Mouse (Mus musculus) embryo, embryonic 10.5 days (tissue): ENCODE data around the gene Nrip1.

Source experiments
- DNase-seq: peaks from one replicate; pipeline ENCODE4 v3.0.0-alpha.2; 2015; ENCODE audit warnings: low spot score

Gene Nrip1

DNA sequence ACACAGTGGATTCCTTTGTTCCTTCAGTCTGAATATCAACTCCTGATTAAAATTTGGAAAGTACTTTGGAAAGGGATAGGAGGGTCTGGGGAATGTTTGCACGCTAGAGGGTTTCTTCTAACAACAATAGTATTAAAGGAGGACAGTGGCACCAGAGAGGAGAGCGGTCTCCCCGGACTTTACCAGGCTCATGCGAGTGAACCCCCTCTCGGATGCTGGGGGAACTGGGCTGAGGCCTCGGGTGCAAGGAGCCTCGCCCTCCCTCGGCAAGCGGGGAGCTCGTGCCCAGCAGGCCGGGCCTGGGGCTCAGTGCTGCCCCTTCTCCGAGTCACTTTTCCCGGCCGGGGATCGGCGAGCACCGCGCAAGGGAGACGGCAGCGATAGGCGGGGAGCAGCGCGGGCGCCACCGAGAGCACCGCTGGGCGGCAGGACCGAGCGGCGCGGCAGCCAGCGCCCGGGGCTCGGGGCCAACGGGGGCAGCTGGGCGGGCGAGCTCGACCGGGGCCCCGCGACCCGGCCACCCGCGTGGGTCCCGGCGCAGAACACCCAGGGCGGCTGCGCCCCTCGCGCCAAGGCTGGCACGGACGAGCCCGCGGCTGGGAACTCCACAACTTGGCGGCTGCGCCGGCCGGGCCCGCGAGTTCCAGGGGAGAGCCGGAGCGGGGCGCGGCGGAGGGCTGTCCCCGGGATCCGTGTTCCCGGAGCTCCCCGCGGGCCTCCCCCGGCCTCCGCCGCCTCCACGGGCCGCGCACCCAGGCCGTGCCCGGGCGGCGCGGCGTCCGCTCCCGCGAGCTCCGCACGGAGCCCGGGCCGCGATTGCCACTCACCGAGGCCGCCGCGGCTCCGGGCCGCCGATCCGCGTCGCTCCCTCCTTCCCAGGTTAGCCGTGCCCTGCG is 1.3 kb downstream of the Nrip1 start:
- DNase-seq: peak; percentile 73

DNA sequence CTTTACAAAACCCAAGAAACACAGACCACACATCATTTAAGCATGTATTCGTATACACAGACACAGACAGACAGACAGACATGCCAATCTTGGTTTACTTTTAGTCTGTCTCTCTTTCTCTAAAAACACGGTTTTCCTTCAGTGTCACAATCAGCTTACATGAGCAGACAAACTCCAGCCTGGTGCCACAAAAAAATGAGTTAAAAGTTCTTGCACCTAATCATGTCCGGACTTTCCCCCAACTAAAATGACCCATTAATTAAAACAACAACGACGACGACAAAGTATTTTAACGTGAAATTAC is 2.1 kb downstream of the Nrip1 start:
- no peak for DNase-seq

DNA sequence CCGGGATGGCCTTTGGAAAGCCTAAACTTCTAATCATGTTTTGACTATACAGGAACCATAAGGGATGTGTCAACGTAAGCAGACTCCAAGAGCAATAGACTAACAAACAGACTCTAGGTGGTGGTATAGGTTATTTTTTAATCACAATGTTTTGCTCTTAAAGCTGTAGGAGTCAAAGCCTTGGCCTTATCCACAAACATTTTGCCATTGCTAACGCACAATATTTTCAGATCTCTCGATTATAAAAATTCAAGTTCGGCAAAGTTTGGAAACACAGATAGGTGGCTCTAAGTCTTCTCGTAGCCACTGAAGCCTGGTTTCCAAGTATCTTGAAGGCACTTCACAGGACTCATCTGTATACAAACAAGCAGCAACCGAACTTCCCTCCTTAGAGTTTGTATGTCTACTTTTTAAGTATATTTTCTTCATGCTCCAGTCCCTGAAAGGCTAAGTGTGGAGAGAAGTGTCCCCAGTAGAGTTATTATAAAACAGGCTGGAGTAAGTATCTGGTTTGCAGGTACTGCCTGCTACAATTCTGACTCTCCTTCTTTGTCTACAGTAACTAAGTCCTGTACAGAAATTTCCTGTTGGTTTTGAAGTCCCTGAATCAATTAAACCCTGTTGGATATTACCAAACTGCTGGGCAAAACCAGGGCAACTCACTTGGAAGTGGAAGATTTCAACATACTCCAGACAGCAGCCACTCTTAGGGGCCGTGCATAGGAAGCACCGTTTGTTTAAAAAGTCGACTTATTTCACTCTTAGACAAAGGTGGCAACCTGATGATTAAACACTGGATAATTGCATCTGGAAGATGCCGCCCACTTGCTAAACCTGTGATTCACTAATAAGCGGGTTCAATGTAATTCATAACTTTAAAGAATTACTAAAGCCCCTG is 2.7 kb downstream of the Nrip1 start:
- peak; percentile 37 for DNase-seq

DNA sequence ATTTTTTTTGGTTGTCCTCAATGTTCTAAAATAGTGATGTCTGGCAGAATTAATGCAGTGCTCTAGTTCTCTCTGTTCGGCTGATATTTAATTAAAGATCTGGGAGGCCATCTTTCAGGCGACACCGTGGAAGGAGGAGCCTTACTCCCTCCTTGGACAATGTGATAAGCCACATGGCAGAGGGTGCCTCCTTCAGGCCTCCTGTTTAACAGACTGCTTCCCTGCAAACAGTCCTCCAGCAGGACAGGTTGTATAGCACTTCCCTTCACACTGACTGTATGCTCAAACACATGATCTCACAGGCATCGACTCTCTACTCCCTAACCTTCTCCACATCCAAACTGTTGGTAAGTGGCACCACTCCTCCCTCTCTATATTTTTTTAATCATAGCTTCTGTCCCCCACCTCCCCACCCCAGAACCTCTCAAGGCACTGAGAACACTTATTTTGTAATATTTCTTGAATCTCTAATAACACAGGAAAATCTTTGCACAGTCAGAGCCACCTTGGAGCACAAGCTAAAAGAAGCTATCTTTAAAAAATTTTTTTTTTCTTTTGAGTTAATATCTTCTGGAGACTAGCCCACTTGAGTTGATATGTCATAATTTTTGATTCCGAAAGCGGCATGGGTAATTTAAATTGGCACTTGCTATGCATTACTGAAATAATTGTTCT is 3.4 kb downstream of the Nrip1 start:
- peak; percentile 69 for DNase-seq

DNA sequence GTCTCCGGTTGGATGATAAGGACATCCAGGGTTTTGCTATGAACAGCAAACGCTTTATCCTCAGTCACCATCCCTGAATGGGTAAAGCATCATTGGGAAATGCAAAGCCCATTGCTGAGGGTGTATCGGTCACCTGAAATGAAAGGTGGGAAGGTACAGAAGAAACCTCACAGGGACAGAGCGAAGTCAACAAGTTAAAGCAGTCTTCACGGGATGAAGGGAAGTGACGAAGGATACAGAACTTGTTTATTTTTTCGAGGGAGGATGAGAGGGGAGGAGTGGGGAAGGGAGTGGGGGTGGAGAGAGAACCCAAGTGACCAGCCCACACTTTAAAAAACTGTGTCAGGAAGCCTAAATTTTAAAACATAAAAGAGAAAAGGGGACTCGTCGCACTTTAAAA is 4.4 kb downstream of the Nrip1 start:
- DNase-seq: no peak

DNA sequence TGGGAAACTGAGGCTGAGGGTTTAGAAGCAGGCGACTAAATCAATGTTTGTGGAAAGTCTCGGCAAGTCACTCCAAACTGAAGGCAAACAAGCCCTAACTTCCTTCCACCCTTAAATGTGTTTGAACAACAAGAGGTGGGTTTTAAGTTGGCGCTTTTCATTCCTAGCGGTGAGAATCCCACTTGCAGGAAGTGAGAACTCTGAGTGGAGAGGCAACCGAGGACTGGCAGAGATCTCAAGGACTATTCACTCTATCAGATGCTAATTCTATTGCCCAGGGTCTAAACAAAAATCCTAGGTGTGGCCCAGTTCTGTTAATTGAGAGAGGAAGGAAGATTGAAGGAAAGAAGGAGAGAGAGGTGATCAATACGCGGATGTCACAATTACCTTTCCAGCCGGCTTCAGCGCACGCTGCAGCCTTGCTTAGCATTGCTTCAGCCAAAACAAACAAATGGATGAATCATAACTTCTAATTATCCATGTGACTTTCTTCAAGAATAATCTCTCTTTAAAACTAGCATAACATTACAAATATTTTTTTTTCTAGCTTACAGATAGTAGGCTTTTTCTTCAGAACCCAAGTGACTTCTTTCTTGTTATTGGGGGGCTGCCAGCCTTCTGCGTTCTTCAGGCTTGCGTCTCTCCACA is 6.2 kb downstream of the Nrip1 start:
- no peak for DNase-seq

DNA sequence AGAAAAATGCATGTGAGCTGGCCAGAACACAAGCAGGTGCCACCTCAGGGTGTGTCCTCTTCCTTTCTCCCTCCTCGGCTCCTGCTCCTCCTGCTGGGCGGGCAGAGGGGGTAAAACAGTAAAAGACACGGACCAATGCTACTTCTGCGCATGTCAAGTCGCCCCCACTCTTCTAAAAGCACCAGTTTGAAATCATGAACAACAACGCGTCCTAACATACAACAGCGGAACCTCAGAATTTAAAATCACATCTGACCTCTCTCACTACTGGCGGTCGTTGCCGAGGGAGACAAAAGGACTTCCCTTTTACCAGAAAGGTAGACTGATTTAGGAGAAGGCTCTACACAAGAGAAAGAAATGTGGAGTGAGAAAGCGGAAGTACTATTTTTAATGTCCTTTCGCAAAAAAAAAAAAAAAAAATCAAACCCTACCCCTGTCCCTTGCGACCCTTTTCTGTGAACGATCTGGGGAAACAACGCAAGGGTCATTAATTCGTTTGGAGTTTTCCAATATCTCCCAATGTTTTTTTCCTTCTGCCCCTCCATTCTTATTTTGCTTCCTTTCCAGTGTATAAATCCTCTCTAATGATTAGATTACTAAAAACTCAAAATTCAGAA is 7.7 kb downstream of the Nrip1 start:
- no peak for DNase-seq

DNA sequence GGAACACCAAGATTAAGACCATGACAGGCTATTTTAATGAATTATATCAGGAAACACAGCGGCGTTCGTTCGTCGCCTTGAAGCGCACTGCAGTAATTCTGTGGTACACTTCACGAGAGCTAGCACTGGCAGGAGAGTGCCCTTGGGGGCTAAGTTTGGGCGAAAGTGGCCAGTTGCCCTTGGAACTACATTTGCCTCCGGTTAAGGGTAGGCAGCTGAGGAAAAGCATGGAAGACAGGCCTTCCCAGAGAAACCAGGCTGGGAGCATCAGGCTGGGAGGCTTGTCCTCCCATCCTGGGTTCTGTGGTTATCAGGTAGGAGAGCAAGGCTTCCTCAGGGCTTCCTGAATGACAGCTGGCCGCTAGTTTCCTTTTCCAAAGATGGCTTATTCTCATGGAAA is 8.4 kb downstream of the Nrip1 start:
- DNase-seq: no peak

DNA sequence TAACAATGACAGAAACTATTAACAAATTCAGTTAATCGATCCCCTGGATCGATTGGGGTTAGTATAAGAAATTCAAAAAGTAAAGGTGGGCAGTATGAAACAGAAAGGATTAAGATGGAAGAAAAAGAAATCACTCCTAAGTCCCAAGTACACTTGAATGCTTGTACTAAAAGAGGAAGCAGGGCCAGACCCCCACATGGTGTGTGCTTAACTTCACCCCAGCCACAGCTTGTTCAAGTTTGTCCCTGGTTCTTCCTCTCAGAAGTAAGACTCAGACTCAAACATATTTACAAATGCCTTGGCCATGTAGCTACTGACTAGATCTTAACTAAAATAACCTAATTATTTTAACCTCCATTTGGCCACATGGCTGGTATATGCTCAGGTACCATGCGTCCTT is 10.0 kb downstream of the Nrip1 start:
- no peak for DNase-seq

DNA sequence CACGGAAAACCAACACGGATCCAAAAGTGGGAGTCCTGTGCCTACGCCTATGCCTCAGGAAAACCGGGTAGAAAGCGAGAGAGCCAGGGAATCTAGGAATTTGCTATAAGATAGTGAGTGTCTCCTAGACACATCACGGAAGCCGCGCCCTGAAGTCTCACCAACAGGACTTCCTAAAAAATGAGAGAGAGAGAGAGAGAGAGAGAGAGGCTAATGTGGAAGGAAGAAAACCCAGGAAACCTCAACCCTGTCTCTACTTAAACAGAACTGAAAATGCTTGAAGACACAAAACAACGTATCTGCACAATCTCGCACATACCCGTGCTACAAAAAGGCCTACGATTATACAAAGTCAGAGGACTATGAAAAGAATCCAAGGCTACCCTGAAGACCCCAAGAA is 10.6 kb downstream of the Nrip1 start:
- no peak for DNase-seq

DNA sequence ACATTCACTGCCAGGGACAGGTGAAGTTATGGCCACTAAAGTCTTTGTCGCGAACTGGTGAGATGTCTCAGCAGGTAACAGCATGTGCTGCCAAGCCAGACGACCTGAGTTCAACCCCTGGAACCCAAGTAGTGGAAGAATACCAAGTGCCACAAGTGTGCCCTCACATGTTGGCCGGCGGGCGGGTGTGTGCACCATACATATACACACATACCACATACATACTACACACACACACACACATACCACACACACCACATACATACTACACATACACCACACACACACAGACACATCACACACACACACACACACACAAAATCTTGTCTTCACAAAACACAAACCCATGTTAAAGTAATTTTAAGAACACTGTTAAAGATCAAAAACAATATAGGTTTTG is 13.2 kb downstream of the Nrip1 start:
- no peak for DNase-seq

DNA sequence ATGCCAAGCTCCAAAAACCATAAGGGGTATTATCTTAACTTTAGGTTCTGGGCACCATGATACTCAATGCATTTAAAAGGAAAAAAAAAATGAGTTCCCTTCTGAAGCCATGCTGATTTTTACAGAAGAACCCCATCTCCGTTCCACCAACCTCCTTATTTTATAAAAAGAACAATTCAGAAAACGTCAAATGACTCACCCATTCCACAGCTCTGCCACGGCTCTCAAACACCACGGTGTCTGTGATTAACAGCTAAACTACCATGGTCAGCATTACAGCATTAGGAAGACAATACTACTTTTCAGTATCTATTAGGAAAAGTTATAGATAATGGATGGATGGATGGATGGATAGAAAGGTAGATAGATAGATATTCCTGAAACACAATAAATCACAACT is 14.9 kb downstream of the Nrip1 start:
- no peak for DNase-seq

DNA sequence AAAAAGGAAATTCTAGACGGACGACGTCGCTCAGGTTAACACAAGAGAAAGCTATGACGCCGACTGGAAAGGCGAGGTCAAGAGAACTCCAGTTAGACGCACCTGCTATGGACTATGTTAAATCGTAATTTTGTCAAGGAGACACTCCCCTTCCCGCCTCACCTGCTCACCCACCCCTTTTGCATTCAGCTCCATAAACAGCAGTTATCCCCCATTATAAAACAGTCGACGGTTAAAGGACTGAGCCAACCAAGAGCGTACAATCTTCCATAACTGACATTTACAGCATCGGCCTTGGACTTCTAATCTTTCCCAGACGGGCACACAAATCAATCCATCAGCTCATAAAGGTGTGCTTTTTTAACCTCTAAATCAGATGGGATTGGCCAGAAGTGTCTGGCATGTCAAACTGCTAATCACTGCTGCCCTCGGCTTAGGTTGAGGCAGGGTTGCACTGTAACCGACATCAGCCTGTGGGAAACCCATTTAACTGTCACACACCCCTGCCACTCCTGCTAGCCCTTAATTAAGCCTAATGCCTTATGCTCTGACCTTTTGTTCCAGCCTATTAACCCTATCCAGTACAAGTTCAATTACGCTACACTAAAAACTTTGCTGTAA is 15.4 kb downstream of the Nrip1 start:
- peak; percentile 26 for DNase-seq

DNA sequence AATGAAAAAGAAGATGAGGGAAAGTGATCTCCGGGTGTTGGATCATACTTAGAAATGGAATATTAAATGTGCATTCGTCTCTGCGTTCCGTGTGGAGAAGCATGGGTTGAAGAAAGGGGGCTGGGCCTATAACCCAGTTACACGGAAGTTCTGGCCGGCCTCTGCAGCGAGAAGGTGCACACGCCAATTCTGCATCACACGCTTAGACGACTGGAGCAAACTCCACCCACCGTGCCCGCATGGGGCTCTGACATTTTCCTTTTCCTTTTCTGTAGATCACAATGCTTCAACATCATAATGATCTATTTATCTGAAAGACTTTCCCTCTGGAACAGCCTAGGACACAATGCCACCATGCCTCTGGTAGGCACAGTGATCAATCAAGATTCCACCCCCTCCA is 16.5 kb downstream of the Nrip1 start:
- no peak for DNase-seq

DNA sequence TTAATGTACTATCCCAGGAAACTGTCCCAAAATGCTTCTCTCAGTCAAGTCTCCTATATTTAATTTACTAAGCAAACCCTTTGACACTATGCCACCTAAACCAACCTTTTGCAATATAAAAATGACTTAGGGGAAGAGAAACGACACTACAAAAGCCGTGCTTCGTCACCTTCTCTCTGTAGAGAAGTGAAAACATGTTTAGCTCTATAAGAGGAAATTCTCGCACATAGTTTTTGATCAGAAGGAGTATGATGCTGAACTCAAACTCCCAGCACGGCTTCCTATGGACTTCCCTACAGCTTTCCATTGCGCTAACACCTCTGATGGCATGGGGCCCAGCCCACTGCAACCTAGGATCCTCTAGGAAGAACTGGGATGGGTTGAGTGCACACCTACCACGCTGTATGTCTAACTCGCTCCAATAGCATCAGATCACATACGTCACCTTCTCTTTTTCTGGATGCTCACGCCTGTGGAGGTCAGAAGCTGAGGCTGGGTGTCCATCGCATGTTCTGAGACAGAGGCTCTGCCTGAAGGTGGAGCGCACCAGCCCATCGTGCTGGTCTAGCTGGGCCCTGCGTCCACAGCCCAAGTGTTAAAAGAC is 17.6 kb downstream of the Nrip1 start:
- DNase-seq: no peak

DNA sequence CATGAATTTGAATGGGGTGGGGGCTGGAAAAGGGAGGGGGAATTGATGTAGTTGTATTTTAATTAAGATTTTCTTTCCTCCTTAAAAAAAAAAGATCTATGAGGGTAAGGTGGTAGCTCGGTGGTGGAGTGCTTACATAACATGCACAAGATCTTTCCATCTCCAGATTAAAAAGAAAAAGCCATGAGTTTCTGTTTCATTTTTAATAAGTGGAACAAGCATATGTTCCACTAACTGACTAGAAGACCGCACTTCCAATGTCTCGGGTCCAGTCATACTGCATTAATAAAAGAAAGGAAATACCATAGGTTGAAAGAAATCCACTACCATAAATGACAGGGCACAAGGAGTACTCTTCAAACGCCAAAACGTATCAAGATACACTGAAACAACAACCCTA is 18.4 kb downstream of the Nrip1 start:
- no peak for DNase-seq

DNA sequence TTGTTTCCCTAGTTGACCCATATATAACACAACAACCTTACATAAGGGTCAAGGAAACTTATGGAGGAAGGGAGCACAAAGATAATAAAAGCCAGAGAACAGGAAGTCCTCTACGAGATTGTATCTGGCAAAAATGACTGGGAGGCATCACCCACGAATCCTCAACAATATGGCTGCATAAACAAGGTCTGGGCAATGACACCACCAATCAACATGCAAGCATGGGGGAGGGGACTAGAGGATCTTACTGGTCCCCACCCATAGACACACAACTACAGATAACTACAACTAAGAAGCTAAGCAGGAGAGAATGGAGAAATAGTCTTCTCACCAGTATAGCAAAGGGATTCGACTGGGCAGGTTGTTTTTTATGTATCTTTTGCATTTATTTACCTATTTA is 18.8 kb downstream of the Nrip1 start:
- no peak for DNase-seq

DNA sequence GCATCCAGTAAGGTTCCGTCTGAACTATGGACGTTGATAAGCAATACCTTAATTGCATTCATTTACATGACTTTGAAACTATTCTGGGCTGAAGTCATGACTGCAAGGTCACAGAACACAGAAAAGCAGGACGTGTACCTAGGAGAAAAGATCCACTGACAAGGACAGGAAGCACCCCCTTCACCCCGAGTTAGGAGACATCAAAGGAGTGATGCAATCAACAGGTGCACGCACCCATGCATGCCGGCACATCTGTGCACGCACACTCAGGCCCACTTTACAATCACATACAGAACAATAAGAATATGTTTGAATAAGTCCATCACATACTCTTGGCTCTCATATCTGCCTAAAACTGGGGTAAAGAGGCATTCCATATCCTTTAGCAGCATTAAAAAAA is 19.3 kb downstream of the Nrip1 start:
- no peak for DNase-seq

DNA sequence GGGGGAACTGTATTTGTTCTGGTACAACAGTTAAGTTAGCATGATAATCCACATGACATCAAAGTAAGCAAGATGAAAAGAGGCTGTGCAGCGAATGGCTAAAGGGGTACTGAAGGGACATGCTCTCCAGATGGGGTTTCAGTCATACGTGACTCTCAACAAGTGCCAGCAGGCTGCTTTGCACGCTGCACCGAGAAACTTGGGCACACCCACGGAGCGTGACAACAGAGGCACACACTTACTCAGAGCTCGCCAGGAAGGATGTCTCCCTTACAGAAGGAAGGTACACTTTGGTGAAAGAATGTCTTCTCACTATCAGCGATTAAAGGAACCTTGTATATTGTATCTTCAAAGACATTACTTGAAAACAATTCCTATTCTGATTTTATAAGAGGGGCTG is 22.7 kb downstream of the Nrip1 start:
- no peak for DNase-seq

DNA sequence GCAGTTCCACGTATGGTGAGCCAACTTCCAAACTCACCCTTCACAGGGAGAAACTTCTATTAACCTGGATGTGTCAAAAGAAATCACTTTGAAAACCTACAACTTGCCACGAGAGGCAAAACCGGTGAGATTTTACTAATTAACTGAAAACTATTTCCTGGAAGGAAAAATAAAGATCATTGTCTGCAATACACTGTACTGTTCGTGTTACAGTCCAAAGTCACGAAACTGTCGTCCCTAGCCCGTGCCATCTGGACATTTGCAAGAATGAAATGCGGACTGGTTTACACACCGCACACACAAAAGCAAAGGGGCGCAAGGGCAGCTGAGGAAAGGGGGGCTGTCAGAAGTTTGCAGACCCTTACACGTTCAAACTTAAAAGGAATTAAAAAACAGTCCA is 24.6 kb downstream of the Nrip1 start:
- no peak for DNase-seq
